Mouse (Mus musculus) natural killer cell, adult 2 months (primary cell): Measurements from ENCODE around the gene Gm3739.
"Not testable (repeated sequence)": the region's sequence is repeated elsewhere in the genome, so short reads cannot be mapped to it uniquely, and the experiment has no call there.

Source experiments
- DNase-seq, 2 experiments: peaks; one replicate each; pipeline ENCODE4 v3.0.0; 2022; ENCODE audit warnings: low spot score in 2 of 2

Gm3739 gene

DNA sequence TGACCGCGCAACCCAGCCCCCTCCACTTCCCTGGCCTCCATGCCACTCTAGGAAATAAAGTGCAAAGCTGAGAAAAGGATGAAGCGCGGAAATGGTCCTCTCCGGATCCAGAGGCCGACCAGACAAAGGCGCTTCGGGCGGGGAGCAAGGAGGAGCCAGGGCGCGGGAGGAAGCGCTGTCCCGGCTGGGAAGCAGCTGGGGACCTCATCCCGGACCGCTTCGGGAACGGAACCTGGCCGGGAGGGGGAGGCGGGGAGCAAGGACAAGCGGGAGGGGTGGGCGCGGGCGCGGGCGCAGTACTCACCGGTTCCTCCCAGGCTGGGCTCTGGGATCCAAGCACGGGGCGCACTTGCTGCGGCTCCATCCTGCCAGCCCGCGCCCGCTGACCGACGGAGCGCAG, at the start of gene Gm3739:
TSS of gene Gm3739 (minus strand) at position 389 of the 400 bp plus-strand sequence.
- DNase-seq = not testable (repeated sequence)

DNA sequence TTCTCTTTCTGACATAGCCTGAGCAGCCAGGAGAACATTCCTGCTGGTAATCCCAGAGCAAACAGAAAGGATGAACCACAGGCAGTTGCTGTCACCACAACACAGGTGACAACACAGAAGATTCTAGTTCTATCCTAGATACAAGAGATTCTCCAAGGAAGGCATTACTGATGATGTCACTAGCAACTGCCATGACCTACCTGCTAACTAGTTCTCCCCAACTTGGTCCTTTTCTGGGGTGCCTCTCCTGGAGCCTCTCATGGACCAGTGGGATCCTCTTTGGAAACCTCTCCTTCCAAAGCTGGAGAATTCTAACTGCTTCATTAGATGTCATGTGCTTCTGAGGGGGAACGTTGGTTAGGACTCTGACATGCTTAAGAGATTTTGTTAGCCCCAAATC, 17.4 kb upstream of the Gm3739 start, which contains the start of gene Gm5797:
TSS of gene Gm5797 (minus strand) at position 101 of the 400 bp plus-strand sequence.
- not testable (repeated sequence) for DNase-seq

DNA sequence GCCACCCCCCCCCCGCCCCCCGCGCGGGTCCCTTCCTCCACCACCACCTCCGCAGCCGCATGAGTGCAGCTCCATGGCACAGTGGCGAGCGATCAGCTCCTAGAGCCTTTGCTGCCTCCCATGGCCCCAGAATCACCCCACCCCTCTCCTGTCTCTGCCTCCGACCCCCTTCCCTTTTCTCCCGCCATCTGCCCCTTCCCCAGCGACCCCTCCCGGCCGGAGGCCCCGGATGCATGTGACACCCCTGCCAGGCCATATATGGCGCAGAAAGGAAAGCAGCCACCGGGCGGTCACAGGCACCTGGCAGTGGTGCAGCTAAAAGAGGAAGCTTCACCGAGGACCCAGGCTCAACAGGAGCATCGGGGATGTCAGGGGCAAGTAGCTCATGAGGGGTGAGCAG, 244 bp upstream of the Gm3739 start:
- DNase-seq = not testable (repeated sequence)

DNA sequence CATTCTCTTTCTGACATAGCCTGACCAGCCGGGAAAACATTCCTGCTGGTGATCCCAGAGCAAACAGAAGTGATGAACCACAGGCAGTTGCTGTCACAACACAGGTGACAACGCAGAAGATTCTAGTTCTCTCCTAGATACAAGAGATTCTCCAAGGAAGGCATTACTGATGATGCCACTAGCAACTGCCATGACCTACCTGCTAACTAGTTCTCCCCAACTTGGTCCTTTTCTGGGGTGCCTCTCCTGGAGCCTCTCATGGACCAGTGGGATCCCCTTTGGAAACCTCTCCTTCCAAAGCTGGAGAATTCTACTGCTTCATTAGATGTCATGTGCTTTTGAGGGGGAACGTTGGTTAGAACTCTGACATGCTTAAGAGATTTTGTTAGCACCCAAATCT, 50.2 kb downstream of the Gm3739 start, which contains the start of gene Gm3727:
TSS of gene Gm3727 (minus strand) at position 101 of the 400 bp plus-strand sequence.
- not testable (repeated sequence) for DNase-seq
